Mouse (Mus musculus) lung, adult 2 months (tissue): Measurements from ENCODE around the gene Rdh9.

Experiments used
- CTCF ChIP-seq: fragments of 200-500 bp; IDR thresholded peaks from 2 replicates; pipeline ENCODE4 v1.5.1; 2011; ENCODE audit warnings: mild to moderate bottlenecking, low read length, control low read depth; ENCODE audit not compliant: insufficient read depth
- POLR2A ChIP-seq: fragments of 200-500 bp; IDR thresholded peaks from 2 replicates; pipeline ENCODE4 v1.6.1; 2011; ENCODE audit warnings: low read depth, mild to moderate bottlenecking, control low read depth, low read length, borderline replicate concordance; ENCODE audit errors: extremely low read depth

DNA sequence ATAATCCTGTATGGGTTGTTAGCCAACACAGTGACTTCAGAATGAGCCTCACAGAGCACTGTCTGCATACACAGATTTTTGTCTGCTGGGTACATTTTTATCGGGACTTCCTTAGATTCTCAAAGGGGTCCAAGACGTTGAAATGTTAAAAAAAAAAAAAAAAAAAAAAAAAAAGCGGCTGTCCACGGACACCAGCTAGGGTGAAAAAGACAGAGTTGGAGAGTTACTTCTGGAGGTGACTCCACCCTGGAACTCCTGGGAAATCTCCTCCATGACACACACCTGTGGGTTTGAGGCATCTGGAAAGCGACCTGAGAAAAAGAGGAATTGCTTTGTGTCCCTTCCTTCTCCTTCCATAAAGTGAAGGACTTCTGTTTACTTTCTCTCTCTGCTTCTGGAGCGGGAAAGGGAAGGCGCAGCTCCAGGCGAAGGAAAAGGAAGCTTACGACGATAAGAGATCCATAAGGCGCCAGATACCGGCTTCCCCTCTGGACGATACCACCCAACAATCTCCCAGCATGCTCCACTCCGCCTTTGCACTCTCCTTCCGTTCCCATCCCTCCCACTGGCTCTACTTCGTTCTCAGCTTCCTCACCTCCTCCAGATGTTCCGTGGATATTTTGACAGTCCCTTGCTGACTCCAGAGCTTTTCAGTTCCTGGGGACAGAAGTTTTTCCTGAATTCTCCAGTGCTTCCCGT, 20.3 kb upstream of the Rdh9 start:
- TF ChIP-seq POLR2A: no peak
- no peak for TF ChIP-seq CTCF
